Mouse (Mus musculus) retina, adult 2 months (tissue): Measurements from ENCODE around the gene Sh3rf1.

Experiments used
- DNase-seq: peaks from one replicate; pipeline ENCODE4 v3.0.0-alpha.2; 2012; ENCODE audit warnings: low read depth, low spot score

The Sh3rf1 gene

GRCm38 (mm10) chr8:61223283-61223682 is 389 bp upstream of the Sh3rf1 start:
- no peak for DNase-seq

GRCm38 (mm10) chr8:61224380-61225092 is 864 bp downstream of the Sh3rf1 start:
- DNase-seq: no peak

- DNase-seq: no peak
Observed at GRCm38 (mm10) chr8:61225581-61226395, 2.1 kb downstream of the Sh3rf1 start.

GRCm38 (mm10) chr8:61226632-61227031 is 3.0 kb downstream of the Sh3rf1 start:
- no peak for DNase-seq

- DNase-seq: no peak
Observed at GRCm38 (mm10) chr8:61228678-61229077, 5.0 kb downstream of the Sh3rf1 start.

- no peak for DNase-seq
Observed at GRCm38 (mm10) chr8:61229511-61230195, 6.0 kb downstream of the Sh3rf1 start.

GRCm38 (mm10) chr8:61230881-61231755 is 7.4 kb downstream of the Sh3rf1 start:
- no peak for DNase-seq

- no peak for DNase-seq
Observed at GRCm38 (mm10) chr8:61235499-61235898, 11.8 kb downstream of the Sh3rf1 start.

GRCm38 (mm10) chr8:61236506-61237268 is 13.0 kb downstream of the Sh3rf1 start:
- no peak for DNase-seq

- no peak for DNase-seq
Observed at GRCm38 (mm10) chr8:61239576-61239975, 15.9 kb downstream of the Sh3rf1 start.

- no peak for DNase-seq
Observed at GRCm38 (mm10) chr8:61241229-61241628, 17.6 kb downstream of the Sh3rf1 start.

- DNase-seq: no peak
Observed at GRCm38 (mm10) chr8:61242896-61243295, 19.2 kb downstream of the Sh3rf1 start.

- DNase-seq: no peak
Observed at GRCm38 (mm10) chr8:61243491-61243890, 19.8 kb downstream of the Sh3rf1 start.

- DNase-seq: no peak
Observed at GRCm38 (mm10) chr8:61244157-61244556, 20.5 kb downstream of the Sh3rf1 start.

- DNase-seq: no peak
Observed at GRCm38 (mm10) chr8:61247270-61248025, 23.8 kb downstream of the Sh3rf1 start.

GRCm38 (mm10) chr8:61249511-61249910 is 25.8 kb downstream of the Sh3rf1 start:
- no peak for DNase-seq

- no peak for DNase-seq
Observed at GRCm38 (mm10) chr8:61254196-61254595, 30.5 kb downstream of the Sh3rf1 start.

GRCm38 (mm10) chr8:61258828-61259227 is 35.2 kb downstream of the Sh3rf1 start:
- no peak for DNase-seq

- DNase-seq: no peak
Observed at GRCm38 (mm10) chr8:61259526-61259925, 35.9 kb downstream of the Sh3rf1 start.

GRCm38 (mm10) chr8:61260530-61260929 is 36.9 kb downstream of the Sh3rf1 start:
- no peak for DNase-seq
